ENCODE assay signal across 13 mouse cellular contexts in genomic region chr11:30369601-30370240, GRCm38 (mm10).
DNase-seq lines count a peak whose midpoint lies in the region; ATAC-seq and TF ChIP-seq lines count a peak whose summit lies in the region.
"Had no signal": no experiment of that assay in that cellular context is flagged by ENCODE, and none has a peak within 500 bp of the region (broad histone marks: within the 10 kb centered on the region; RNA-seq: fewer than 3 reads in every experiment).

No protein-coding gene starts in this region.

- H3K4me1 ChIP-seq in kidney, embryonic 14.5 days (ENCODE audit: control insufficient read depth, insufficient read depth, low read length) = no peaks in the 10 kb centered on the region
- no peaks in the 10 kb centered on the region for H3K4me1 ChIP-seq in lung, adult 2 months (ENCODE audit: control insufficient read depth, insufficient read depth, low read length)
- H3K4me1 ChIP-seq: embryonic facial prominence, embryonic 12.5 days; hindbrain, embryonic 15.5 days had no signal

- H3K9ac ChIP-seq in kidney, embryonic 14.5 days (ENCODE audit: low read depth, low read length) = no peak overlapping the region
- H3K9ac ChIP-seq: embryonic facial prominence, embryonic 12.5 days; hindbrain, embryonic 15.5 days had no signal

- H3K4me3 ChIP-seq in kidney, embryonic 14.5 days (ENCODE audit: low read length) = no peak overlapping the region
- no peak overlapping the region for H3K4me3 ChIP-seq in lung, adult 2 months (replicated peaks; ENCODE audit: extremely low read depth, low read depth, low read length)
- H3K4me3 ChIP-seq: embryonic facial prominence, embryonic 12.5 days; hindbrain, embryonic 15.5 days had no signal

- H3K27me3 ChIP-seq in kidney, embryonic 14.5 days (ENCODE audit: control insufficient read depth, insufficient read depth, low read length) = no peaks in the 10 kb centered on the region
- H3K27me3 ChIP-seq: embryonic facial prominence, embryonic 12.5 days; hindbrain, embryonic 15.5 days had no signal

- WGBS in kidney, embryonic 14.5 days = 78% methylated on average over 2 of the region's 2 CpGs
- 69% methylated on average over 2 of the region's 2 CpGs for WGBS in lung, adult 2 months

- no peak for ATAC-seq in kidney, embryonic 14.5 days (ENCODE audit: low FRiP score, low TSS enrichment)
- ATAC-seq: forebrain, embryonic 16.5 days; intestine, postnatal 0 days had no signal

- no peak for DNase-seq in kidney, adult 8-10 months
- peak; percentile 5 for DNase-seq in lung, postnatal 10 days
- no peak for DNase-seq in lung, adult 2 months
- DNase-seq in heart, postnatal 4 days = peak; percentile 25
- no peak for DNase-seq in retina, postnatal 1 day
- DNase-seq in spleen, adult 12 weeks (ENCODE audit: low spot score) = no peak
- DNase-seq: adrenal gland, postnatal 36 days; cerebellum, adult 9-10 months had no signal

- H3K9me3 ChIP-seq in kidney, embryonic 14.5 days (ENCODE audit: control insufficient read depth, low read length) = peaks cover 3% of the 10 kb centered on the region; the same call in 1 of the 2 replicates
- H3K9me3 ChIP-seq: hindbrain, embryonic 15.5 days had no signal

- no peaks in the 10 kb centered on the region for H3K36me3 ChIP-seq in kidney, embryonic 14.5 days (ENCODE audit: control insufficient read depth, insufficient read depth, low read length)
- H3K36me3 ChIP-seq: embryonic facial prominence, embryonic 12.5 days; hindbrain, embryonic 15.5 days had no signal

- H3K4me2 ChIP-seq in kidney, embryonic 14.5 days (replicated peaks; ENCODE audit: low read depth, low read length) = no peak overlapping the region
- H3K4me2 ChIP-seq: embryonic facial prominence, embryonic 12.5 days; hindbrain, embryonic 15.5 days had no signal

- no peak for TF ChIP-seq CTCF in lung, adult 2 months (IDR thresholded peaks at IDR 0.05; ENCODE audit: insufficient read depth, low read length)

- TF ChIP-seq POLR2A in lung, adult 2 months (IDR thresholded peaks at IDR 0.05; ENCODE audit: borderline replicate concordance, extremely low read depth, low read depth, low read length) = no peak

- 0 out of 2 replicates have a peak overlapping the region, but pooled peaks have one; percentile 24 for H3K27ac ChIP-seq in kidney, embryonic 14.5 days (ENCODE audit: low read depth, low read length)
- H3K27ac ChIP-seq: embryonic facial prominence, embryonic 12.5 days; hindbrain, embryonic 15.5 days had no signal

Comparison
In these comparisons a context has a peak if more than half of its experiments do, and no peak if none do; other contexts are left out.
1. DNase-seq: peak in lung, postnatal 10 days (single experiment) and heart, postnatal 4 days (single experiment); none in kidney, adult 8-10 months (0 of 2), lung, adult 2 months (single experiment), retina, postnatal 1 day (single experiment) and spleen, adult 12 weeks (single experiment).